Mouse (Mus musculus): ENCODE data around the gene I0C0044D17Rik. TPM values are rescaled to one million over a fixed set of nuclear protein-coding genes. Genes with fewer than 3 reads are reported as not detected.

The I0C0044D17Rik gene
- polyA plus RNA-seq, 1 experiment: not detected

DNA sequence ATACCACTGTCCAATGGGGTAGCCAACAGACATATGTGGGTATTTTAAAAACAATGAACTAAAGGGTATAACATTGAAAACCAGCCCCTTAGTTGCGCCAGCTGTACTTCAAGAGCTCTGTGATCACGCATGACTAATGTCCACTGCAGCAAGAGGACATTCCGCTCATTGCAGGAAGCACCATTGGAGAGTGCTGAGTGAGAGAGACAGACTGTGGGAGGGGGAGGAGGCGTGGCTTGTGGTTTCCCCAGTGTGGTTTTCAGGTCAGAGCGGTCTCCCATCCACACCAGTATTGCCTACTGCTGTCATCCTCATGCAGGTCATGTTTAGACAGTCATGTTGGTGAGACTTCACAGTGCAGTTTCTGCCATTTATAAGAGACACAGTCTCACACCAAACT is 12.9 kb upstream of the I0C0044D17Rik start:
- 46% methylated on average over 5 of the region's 5 CpGs for WGBS
- DNase-seq (ENCODE audit: low read depth, low spot score): no peak

GRCm38 (mm10) chr4:98834782-98835181 is 11.1 kb upstream of the I0C0044D17Rik start:
- DNase-seq (ENCODE audit: low read depth, low spot score): no peak
- WGBS: 49% methylated on average over 4 of the region's 4 CpGs

DNA sequence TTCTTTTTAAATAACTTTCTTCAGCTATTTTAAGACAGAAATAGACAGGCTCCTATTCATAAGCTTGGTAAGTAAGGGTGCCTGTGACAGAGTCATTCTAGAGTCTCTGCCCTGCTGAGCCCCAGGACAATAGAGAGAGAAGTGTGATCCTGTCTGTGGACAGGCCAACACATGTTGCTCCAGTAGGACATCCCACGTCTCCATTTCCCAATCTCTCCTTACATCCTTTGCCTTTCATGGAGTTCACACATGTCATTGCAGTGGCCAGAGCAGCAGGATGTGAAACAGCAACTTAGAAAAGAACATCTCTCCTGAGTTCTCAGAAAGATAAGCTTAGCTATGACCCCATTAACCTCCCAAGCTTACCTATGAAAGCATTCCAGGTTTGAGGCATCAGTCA is 8.1 kb upstream of the I0C0044D17Rik start:
- no peak for DNase-seq (ENCODE audit: low read depth, low spot score)
- 54% methylated on average over 1 of the region's 1 CpGs for whole genome bisulfite sequencing

GRCm38 (mm10) chr4:98826701-98827100 is 3.1 kb upstream of the I0C0044D17Rik start:
- DNase-seq (ENCODE audit: low read depth, low spot score): no peak
- WGBS: 48% methylated on average over 3 of the region's 3 CpGs

DNA sequence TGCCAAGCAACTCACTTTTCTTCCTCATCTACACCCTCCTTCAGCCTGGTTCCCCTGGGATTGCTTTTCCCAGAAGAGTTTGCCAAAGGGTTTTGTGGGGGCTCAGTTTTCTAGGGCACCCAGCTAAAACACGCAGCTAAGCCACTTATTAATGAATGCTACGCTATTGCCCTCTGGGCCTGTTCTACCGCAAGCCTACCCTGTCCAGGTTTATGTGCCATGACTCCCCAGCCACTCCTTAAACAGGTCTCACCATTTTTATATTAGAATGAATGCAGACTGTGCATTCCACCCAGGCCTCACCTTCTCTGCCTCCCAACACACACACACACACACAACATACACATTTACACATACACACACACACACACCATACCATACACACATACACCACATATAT is 593 bp downstream of the I0C0044D17Rik start:
- WGBS: 82% methylated on average over 3 of the region's 3 CpGs
- no peak for DNase-seq (ENCODE audit: low read depth, low spot score)

GRCm38 (mm10) chr4:98822478-98822877 is 1.2 kb downstream of the I0C0044D17Rik start:
- WGBS: 73% methylated on average over 3 of the region's 3 CpGs
- DNase-seq (ENCODE audit: low read depth, low spot score): no peak

- 44% methylated on average over 10 of the region's 10 CpGs for WGBS
Measured at GRCm38 (mm10) chr4:98819216-98819755, 4.4 kb downstream of the I0C0044D17Rik start.

GRCm38 (mm10) chr4:98817184-98817911 is 6.3 kb downstream of the I0C0044D17Rik start, which contains the start of gene Kank4:
Kank4 (minus strand) TSS chr4:98817537.
- WGBS: under 1% methylated on average over 71 of the region's 72 CpGs
- peak; percentile 6 for DNase-seq (ENCODE audit: low read depth, low spot score)

More at GRCm38 (mm10) chr4:98819216-98819755, 4.4 kb downstream of the I0C0044D17Rik start:
- DNase-seq (ENCODE audit: low read depth, low spot score): no peak

DNA sequence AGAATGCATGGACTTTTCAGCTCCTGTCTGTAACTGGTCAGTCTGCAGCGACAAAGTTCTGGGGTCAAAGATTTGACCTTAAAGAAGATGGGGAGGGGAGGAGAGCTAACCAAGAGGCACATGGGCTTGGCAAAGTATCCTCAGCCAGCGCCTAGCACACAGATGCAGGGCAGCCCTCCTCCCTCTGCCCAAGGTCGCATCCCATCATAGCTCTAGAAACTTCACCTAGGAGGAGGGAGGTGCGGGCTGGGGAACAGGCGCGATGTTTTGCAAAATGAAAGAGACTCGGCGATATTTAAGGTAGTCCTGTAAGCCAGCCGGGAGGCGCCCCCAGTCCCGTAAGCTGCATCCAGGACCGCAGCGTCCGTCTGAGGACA is 6.8 kb downstream of the I0C0044D17Rik start:
- no peak for DNase-seq (ENCODE audit: low read depth, low spot score)
- 3% methylated on average over 14 of the region's 14 CpGs for WGBS

DNA sequence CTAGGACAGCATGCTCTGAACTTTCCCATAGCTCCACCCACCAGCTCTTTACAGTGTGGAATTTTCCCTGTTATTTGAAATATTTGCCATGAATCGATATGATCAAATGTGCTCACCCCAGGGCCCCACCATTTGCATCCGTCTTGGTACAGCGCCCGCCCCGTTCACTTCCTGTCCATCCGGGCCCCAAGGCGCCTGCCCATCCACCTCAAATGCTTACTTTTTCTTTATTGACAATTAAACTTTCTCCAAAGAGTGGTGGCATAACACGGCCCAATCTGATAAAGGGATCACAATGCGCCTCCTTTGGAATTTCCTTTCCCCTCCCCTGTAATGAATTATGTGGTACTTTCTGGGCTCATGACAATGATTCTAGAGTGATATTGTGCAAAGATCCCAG is 17.3 kb downstream of the I0C0044D17Rik start:
- WGBS: 73% methylated on average over 9 of the region's 9 CpGs
- no peak for DNase-seq (ENCODE audit: low read depth, low spot score)

GRCm38 (mm10) chr4:98805291-98806048 is 18.2 kb downstream of the I0C0044D17Rik start:
- no peak for DNase-seq (ENCODE audit: low read depth, low spot score)
- WGBS: 67% methylated on average over 12 of the region's 12 CpGs

DNA sequence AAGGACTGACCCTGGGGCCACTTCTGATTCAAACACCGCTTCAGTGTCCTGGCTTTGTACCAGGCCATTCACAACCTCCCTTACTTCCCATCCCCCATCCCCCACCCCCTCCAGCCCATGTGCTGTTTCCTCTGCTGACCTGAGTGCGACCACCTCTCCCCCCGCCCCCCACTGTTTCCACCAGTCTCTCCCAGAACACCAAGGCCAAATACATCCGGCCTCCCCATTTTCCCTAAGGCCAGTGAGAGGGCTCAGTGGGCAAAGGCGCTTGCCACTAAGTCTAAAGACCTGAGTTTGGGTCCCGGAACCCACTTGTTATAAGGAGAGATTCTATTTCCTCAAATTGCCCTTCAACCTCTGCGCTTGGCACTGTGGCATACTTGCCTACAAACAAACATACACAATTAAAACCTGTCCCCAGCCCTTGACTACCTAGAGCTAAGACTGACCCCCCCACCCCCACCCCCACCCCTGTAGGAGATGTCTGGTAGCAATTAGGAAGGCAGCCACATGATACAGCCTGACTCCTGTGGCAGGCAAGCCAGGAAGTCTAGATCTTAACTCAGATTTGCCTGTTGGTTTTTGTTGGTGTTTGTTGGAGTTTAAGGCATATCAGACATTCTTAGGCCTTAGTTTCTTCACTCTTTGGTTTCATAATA is 19.0 kb downstream of the I0C0044D17Rik start:
- 87% methylated on average over 7 of the region's 7 CpGs for WGBS

DNA sequence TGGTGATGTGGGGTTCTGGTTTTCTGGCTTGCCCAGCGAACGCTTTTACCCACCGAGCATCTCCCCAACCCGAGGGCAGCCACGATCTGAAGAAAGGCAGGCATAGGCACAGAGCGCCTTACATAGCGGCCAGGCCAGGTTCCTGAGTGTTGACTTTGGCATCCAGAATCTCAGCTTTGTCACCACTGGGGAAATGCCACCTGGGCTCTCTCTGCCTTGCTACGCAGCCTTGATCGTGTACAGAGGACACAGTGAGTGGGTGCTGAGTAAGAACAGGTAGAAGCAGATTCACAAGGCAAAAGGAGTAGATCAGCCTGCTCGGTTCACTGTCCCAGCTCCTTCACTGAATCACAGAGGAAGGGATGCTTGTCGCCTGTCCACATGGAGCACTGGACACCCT is 21.9 kb downstream of the I0C0044D17Rik start:
- 84% methylated on average over 11 of the region's 11 CpGs for WGBS
- no peak for DNase-seq (ENCODE audit: low read depth, low spot score)

More for the DNA sequence above, 19.0 kb downstream of the I0C0044D17Rik start:
- DNase-seq (ENCODE audit: low read depth, low spot score): no peak

DNA sequence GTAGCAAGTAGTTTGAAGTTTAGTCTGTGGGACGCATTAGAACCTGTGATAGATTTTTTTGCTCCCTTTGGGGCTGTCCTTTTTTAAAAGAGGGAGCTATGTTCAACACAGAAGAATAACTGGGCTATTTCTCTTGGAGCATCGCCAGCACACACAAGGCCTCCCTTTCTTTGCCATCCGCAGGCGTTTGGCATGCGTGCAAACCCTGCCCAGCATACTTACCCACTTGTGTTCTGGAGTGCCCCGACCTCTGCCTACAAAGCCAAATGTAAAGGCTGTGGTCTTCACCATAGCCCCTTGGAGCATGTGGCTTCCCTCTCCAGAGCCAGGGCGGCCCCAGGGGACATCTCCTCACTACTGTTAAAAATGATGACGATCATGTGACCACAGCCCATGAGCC is 22.8 kb downstream of the I0C0044D17Rik start:
- no peak for DNase-seq (ENCODE audit: low read depth, low spot score)
- WGBS: 76% methylated on average over 8 of the region's 8 CpGs

- 57% methylated on average over 11 of the region's 11 CpGs for WGBS
- DNase-seq (ENCODE audit: low read depth, low spot score): no peak
Measured at GRCm38 (mm10) chr4:98796591-98797341, 26.9 kb downstream of the I0C0044D17Rik start.

DNA sequence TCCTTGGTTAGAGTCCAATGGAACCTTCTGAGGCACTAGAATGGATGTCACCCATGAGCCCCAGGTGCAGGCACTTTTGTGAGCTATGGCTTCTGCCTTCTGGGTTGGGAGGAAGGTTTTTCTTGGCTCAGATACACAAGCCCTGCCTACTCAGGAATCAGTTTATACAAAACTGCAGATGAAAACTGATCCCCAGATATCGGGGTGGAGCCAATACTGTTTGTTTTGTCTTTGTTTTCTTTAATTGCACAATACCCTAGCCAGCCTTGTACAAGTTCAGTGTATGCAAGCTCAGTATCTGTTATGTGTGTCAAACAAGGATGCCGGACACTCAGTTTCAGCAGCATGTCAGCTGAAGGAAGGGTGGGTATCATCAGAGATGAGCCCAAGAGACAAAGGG is 28.4 kb downstream of the I0C0044D17Rik start:
- no peak for DNase-seq (ENCODE audit: low read depth, low spot score)
- WGBS: 61% methylated on average over 2 of the region's 2 CpGs

GRCm38 (mm10) chr4:98793486-98793885 is 30.2 kb downstream of the I0C0044D17Rik start:
- WGBS: 93% methylated on average over 9 of the region's 9 CpGs
- DNase-seq (ENCODE audit: low read depth, low spot score): no peak

DNA sequence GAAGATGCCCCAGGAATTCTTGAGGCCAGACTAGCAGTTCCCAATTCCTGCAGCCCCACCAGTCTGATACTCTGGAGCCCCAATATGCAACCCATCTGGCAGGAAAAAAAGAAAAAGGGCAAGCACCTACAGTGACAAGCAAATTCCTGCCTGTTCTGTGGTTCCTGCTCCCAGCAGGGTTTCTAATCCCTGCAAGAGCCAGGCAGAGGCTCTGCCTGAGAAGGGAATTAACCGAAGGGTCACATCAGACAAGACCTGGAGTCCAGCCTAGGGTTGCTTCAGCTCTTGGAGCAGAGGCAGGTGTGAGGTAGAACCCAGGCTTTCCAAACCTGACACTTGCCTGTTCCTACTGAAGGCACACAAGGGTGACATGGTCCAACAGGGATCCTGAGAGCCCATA is 32.9 kb downstream of the I0C0044D17Rik start:
- WGBS: 88% methylated on average over 1 of the region's 1 CpGs
- DNase-seq (ENCODE audit: low read depth, low spot score): no peak

GRCm38 (mm10) chr4:98789861-98790311 is 33.8 kb downstream of the I0C0044D17Rik start:
- WGBS: 2% methylated on average over 10 of the region's 10 CpGs
- no peak for DNase-seq (ENCODE audit: low read depth, low spot score)

Measured in large intestine, adult 2 months (tissue).